ENCODE assay signal across 9 mouse cellular contexts in genomic region chr8:116980117-116980516, GRCm38 (mm10). TPM values are rescaled to one million over a fixed set of nuclear protein-coding genes. Genes with fewer than 3 reads are reported as not detected.
A peak's percentile ranks its signal among the peaks of the same experiment; 100 is the strongest.
DNase-seq lines count a peak whose midpoint lies in the region; ATAC-seq and TF ChIP-seq lines count a peak whose summit lies in the region.
"Had no signal": no experiment of that assay in that cellular context is flagged by ENCODE, and none has a peak within 500 bp of the region (broad histone marks: within the 10 kb centered on the region; RNA-seq: fewer than 3 reads in every experiment).

No protein-coding gene starts in this region.

- H3K4me1 ChIP-seq in intestine, postnatal 0 days (replicated peaks; ENCODE audit: control insufficient read depth, insufficient read depth, low read length) = peaks cover 5% of the 10 kb centered on the region; the same call in 1 of the 2 replicates
- peaks cover 3% of the 10 kb centered on the region; the same call in 1 of the 2 replicates for H3K4me1 ChIP-seq in intestine, embryonic 15.5 days (replicated peaks)
- peaks cover 7% of the 10 kb centered on the region; the same call in 1 of the 2 replicates for H3K4me1 ChIP-seq in stomach, embryonic 16.5 days (ENCODE audit: control insufficient read depth, insufficient read depth, low read length)

- no peaks in the 10 kb centered on the region for H3K27me3 ChIP-seq in intestine, postnatal 0 days (replicated peaks; ENCODE audit: control insufficient read depth, insufficient read depth, low read length)
- H3K27me3 ChIP-seq in intestine, embryonic 15.5 days (replicated peaks) = no peaks in the 10 kb centered on the region
- H3K27me3 ChIP-seq in stomach, embryonic 16.5 days (ENCODE audit: control insufficient read depth, insufficient read depth, low read length) = no peaks in the 10 kb centered on the region
- H3K27me3 ChIP-seq: stomach, embryonic 15.5 days had no signal

- peaks cover 23% of the 10 kb centered on the region for H3K36me3 ChIP-seq in intestine, postnatal 0 days (ENCODE audit: control insufficient read depth, insufficient read depth)
- peaks cover 6% of the 10 kb centered on the region; the same call in 1 of the 2 replicates for H3K36me3 ChIP-seq in intestine, embryonic 15.5 days
- no peaks in the 10 kb centered on the region for H3K36me3 ChIP-seq in stomach, embryonic 16.5 days (ENCODE audit: control insufficient read depth, insufficient read depth, low read length)

- H3K27ac ChIP-seq in intestine, postnatal 0 days (ENCODE audit: low read depth, low read length) = no peak overlapping the region
- no peak overlapping the region for H3K27ac ChIP-seq in intestine, embryonic 15.5 days
- no peak overlapping the region for H3K27ac ChIP-seq in left cerebral cortex, adult 2 months
- H3K27ac ChIP-seq in stomach, embryonic 16.5 days (ENCODE audit: low read length) = no peak overlapping the region
- H3K27ac ChIP-seq: stomach, embryonic 15.5 days had no signal

- TF ChIP-seq CTCF in intestine, postnatal 0 days (IDR thresholded peaks at IDR 0.05; ENCODE audit: low read depth) = peak; percentile 80
- TF ChIP-seq CTCF in left cerebral cortex, adult 2 months (IDR thresholded peaks at IDR 0.05) = peak; percentile 82

- no peaks in the 10 kb centered on the region for H3K9me3 ChIP-seq in intestine, postnatal 0 days (ENCODE audit: control insufficient read depth)
- H3K9me3 ChIP-seq in intestine, embryonic 15.5 days = no peaks in the 10 kb centered on the region
- H3K9me3 ChIP-seq in stomach, embryonic 16.5 days (replicated peaks; ENCODE audit: control insufficient read depth, low read length) = no peaks in the 10 kb centered on the region
- H3K9me3 ChIP-seq: stomach, embryonic 15.5 days had no signal

- intact Hi-C loops in left cerebral cortex, adult 2 months (cut with DNase I) = no loop called here

- DNase-seq in embryo, embryonic 11 days = peak; percentile 85
- DNase-seq in heart, postnatal 4 days = peak; percentile 74
- DNase-seq in left cerebral cortex, adult 2 months (ENCODE audit: extremely low spot score in 1 of 2, low spot score in 2 of 2) = peak; percentile 43 to 49

- H3K4me3 ChIP-seq in intestine, postnatal 0 days (ENCODE audit: low read depth, low read length) = no peak overlapping the region
- no peak overlapping the region for H3K4me3 ChIP-seq in intestine, embryonic 15.5 days (replicated peaks)
- H3K4me3 ChIP-seq in left cerebral cortex, adult 2 months = no peak overlapping the region
- no peak overlapping the region for H3K4me3 ChIP-seq in stomach, embryonic 16.5 days (replicated peaks; ENCODE audit: low read length)

- 23% methylated on average over 4 of the region's 4 CpGs for WGBS in intestine, postnatal 0 days
- WGBS in intestine, embryonic 15.5 days = 24% methylated on average over 4 of the region's 4 CpGs
- WGBS in stomach, embryonic 16.5 days = 18% methylated on average over 4 of the region's 4 CpGs

- H3K9ac ChIP-seq in intestine, postnatal 0 days (ENCODE audit: low read depth, low read length) = no peak overlapping the region
- H3K9ac ChIP-seq in intestine, embryonic 15.5 days = no peak overlapping the region
- H3K9ac ChIP-seq in stomach, embryonic 16.5 days (ENCODE audit: low read length) = no peak overlapping the region
- H3K9ac ChIP-seq: stomach, embryonic 15.5 days had no signal

- no peak overlapping the region for H3K4me2 ChIP-seq in intestine, postnatal 0 days (replicated peaks; ENCODE audit: low read depth)
- no peak overlapping the region for H3K4me2 ChIP-seq in intestine, embryonic 15.5 days (replicated peaks)
- H3K4me2 ChIP-seq in stomach, embryonic 16.5 days (ENCODE audit: low read depth, low read length) = 0 out of 2 replicates have a peak overlapping the region, but pooled peaks have one; percentile 9

- no peak for ATAC-seq in intestine, postnatal 0 days
- no peak for ATAC-seq in intestine, embryonic 15.5 days
- ATAC-seq in activated CD4-positive, CD25-positive, alpha-beta regulatory T cell, adult 4 months = peak; percentile 21
- ATAC-seq in megakaryocyte-erythroid progenitor cell, adult 5-6 weeks (replicated peaks; ENCODE audit: low FRiP score, low TSS enrichment, poor library complexity, severe bottlenecking) = peak; percentile 58
- no peak for ATAC-seq in stomach, embryonic 16.5 days (ENCODE audit: insufficient read depth, low FRiP score)

RNA-seq across cellular contexts. Expression of gene 1700030J22Rik, which starts 1.4 kb away (rescaled TPM):
- 0.34 and 0.46 TPM in 2 replicates for polyA plus RNA-seq in intestine, postnatal 0 days (2015; fragmentation: Nextera tagmentation; extraction: Ambion mirVana)
- 1.2 and 1.3 TPM in 2 replicates for polyA plus RNA-seq in intestine, embryonic 15.5 days (2015; fragmentation: Nextera tagmentation; extraction: Ambion mirVana)
- not detected for polyA plus RNA-seq in activated CD4-positive, CD25-positive, alpha-beta regulatory T cell, adult 4 months (2017; shearing (Covaris generic))
- total RNA-seq in heart, postnatal 4 days (2021) = under 1 TPM; 0.47 to 0.55 TPM
- total RNA-seq in left cerebral cortex, adult 2 months (2021) = 10 to 100 TPM; 11.5 to 14.3 TPM
- 0.64 TPM in 1 of 2 replicates, not detected in the other for total RNA-seq in megakaryocyte-erythroid progenitor cell, adult 5-6 weeks (2014; fragmentation: Nextera tagmentation)
- 0.38 TPM in 1 of 2 replicates, not detected in the other for total RNA-seq in megakaryocyte-erythroid progenitor cell, adult 5-6 weeks (2017)
- 1.3 and 2.0 TPM in 2 replicates for polyA plus RNA-seq in stomach, embryonic 16.5 days (2015; fragmentation: Nextera tagmentation; extraction: Ambion mirVana)

RNA-seq across cellular contexts. Expression of gene Gcsh, which starts 13.2 kb away (rescaled TPM):
- 91.8 and 93.7 TPM in 2 replicates for polyA plus RNA-seq in intestine, postnatal 0 days (2015; fragmentation: Nextera tagmentation; extraction: Ambion mirVana)
- 165 and 181 TPM in 2 replicates for polyA plus RNA-seq in intestine, embryonic 15.5 days (2015; fragmentation: Nextera tagmentation; extraction: Ambion mirVana)
- 10 to 100 TPM; 30.8 to 37.3 TPM for polyA plus RNA-seq in activated CD4-positive, CD25-positive, alpha-beta regulatory T cell, adult 4 months (2017; shearing (Covaris generic))
- 10 to 100 TPM; 38.6 to 38.8 TPM for total RNA-seq in heart, postnatal 4 days (2021)
- 10 to 100 TPM; 34.4 to 36.3 TPM for total RNA-seq in left cerebral cortex, adult 2 months (2021)
- total RNA-seq in megakaryocyte-erythroid progenitor cell, adult 5-6 weeks (2014; fragmentation: Nextera tagmentation) = 71.7 and 72.1 TPM in 2 replicates
- 80.8 and 95.0 TPM in 2 replicates for total RNA-seq in megakaryocyte-erythroid progenitor cell, adult 5-6 weeks (2017)
- polyA plus RNA-seq in stomach, embryonic 16.5 days (2015; fragmentation: Nextera tagmentation; extraction: Ambion mirVana) = 118 and 130 TPM in 2 replicates

RNA-seq across cellular contexts. Expression of gene Atmin, which starts 36.9 kb away (rescaled TPM):
- 5.5 and 6.2 TPM in 2 replicates for polyA plus RNA-seq in intestine, postnatal 0 days (2015; fragmentation: Nextera tagmentation; extraction: Ambion mirVana)
- polyA plus RNA-seq in intestine, embryonic 15.5 days (2015; fragmentation: Nextera tagmentation; extraction: Ambion mirVana) = 9.5 and 10.2 TPM in 2 replicates
- polyA plus RNA-seq in activated CD4-positive, CD25-positive, alpha-beta regulatory T cell, adult 4 months (2017; shearing (Covaris generic)) = 1 to 10 TPM; 7.0 to 9.0 TPM
- 10 to 100 TPM; 17.7 to 18.3 TPM for total RNA-seq in heart, postnatal 4 days (2021)
- 10 to 100 TPM; 73.9 to 76.0 TPM for total RNA-seq in left cerebral cortex, adult 2 months (2021)
- total RNA-seq in megakaryocyte-erythroid progenitor cell, adult 5-6 weeks (2014; fragmentation: Nextera tagmentation) = 15.5 and 19.7 TPM in 2 replicates
- total RNA-seq in megakaryocyte-erythroid progenitor cell, adult 5-6 weeks (2017) = 10.9 and 18.4 TPM in 2 replicates
- polyA plus RNA-seq in stomach, embryonic 16.5 days (2015; fragmentation: Nextera tagmentation; extraction: Ambion mirVana) = 9.0 and 9.6 TPM in 2 replicates

RNA-seq across cellular contexts. Expression of gene Cenpn, which starts 58.6 kb away (rescaled TPM):
- polyA plus RNA-seq in intestine, postnatal 0 days (2015; fragmentation: Nextera tagmentation; extraction: Ambion mirVana) = 4.7 and 5.7 TPM in 2 replicates
- 24.5 and 29.5 TPM in 2 replicates for polyA plus RNA-seq in intestine, embryonic 15.5 days (2015; fragmentation: Nextera tagmentation; extraction: Ambion mirVana)
- 1 to 10 TPM; 7.4 to 8.5 TPM for polyA plus RNA-seq in activated CD4-positive, CD25-positive, alpha-beta regulatory T cell, adult 4 months (2017; shearing (Covaris generic))
- 10 to 100 TPM; 19.4 to 21.6 TPM for total RNA-seq in heart, postnatal 4 days (2021)
- 1 to 10 TPM in 1 of 2 experiments, under 1 TPM in 1; 0.97 to 2.0 TPM for total RNA-seq in left cerebral cortex, adult 2 months (2021)
- total RNA-seq in megakaryocyte-erythroid progenitor cell, adult 5-6 weeks (2014; fragmentation: Nextera tagmentation) = 48.4 and 59.1 TPM in 2 replicates
- 44.1 and 44.8 TPM in 2 replicates for total RNA-seq in megakaryocyte-erythroid progenitor cell, adult 5-6 weeks (2017)
- polyA plus RNA-seq in stomach, embryonic 16.5 days (2015; fragmentation: Nextera tagmentation; extraction: Ambion mirVana) = 27.9 and 28.1 TPM in 2 replicates

RNA-seq across cellular contexts. Expression of gene Cmc2, which starts 58.9 kb away (rescaled TPM):
- 50.7 and 58.0 TPM in 2 replicates for polyA plus RNA-seq in intestine, postnatal 0 days (2015; fragmentation: Nextera tagmentation; extraction: Ambion mirVana)
- 73.1 and 79.8 TPM in 2 replicates for polyA plus RNA-seq in intestine, embryonic 15.5 days (2015; fragmentation: Nextera tagmentation; extraction: Ambion mirVana)
- polyA plus RNA-seq in activated CD4-positive, CD25-positive, alpha-beta regulatory T cell, adult 4 months (2017; shearing (Covaris generic)) = 10 to 100 TPM; 34.8 to 43.4 TPM
- total RNA-seq in heart, postnatal 4 days (2021) = 10 to 100 TPM; 55.0 to 55.2 TPM
- total RNA-seq in left cerebral cortex, adult 2 months (2021) = 10 to 100 TPM; 19.2 to 20.8 TPM
- 45.4 and 48.0 TPM in 2 replicates for total RNA-seq in megakaryocyte-erythroid progenitor cell, adult 5-6 weeks (2014; fragmentation: Nextera tagmentation)
- total RNA-seq in megakaryocyte-erythroid progenitor cell, adult 5-6 weeks (2017) = 51.6 and 53.3 TPM in 2 replicates
- 62.3 and 72.0 TPM in 2 replicates for polyA plus RNA-seq in stomach, embryonic 16.5 days (2015; fragmentation: Nextera tagmentation; extraction: Ambion mirVana)

Comparison
In these comparisons a context has a peak if more than half of its experiments do, and no peak if none do; other contexts are left out.
1. ATAC-seq: peak in activated CD4-positive, CD25-positive, alpha-beta regulatory T cell, adult 4 months (single experiment) and megakaryocyte-erythroid progenitor cell, adult 5-6 weeks (single experiment); none in intestine, postnatal 0 days (single experiment), intestine, embryonic 15.5 days (single experiment) and stomach, embryonic 16.5 days (single experiment).
2. Peak in every context shown above with its lines, with median percentiles within 50 percentile points of each other: DNase-seq.